Mouse (Mus musculus) heart, adult 8-10 months (tissue): ENCODE data around the gene Larp6. TPM values are rescaled to one million over a fixed set of nuclear protein-coding genes. Genes with fewer than 3 reads are reported as not detected.

ENCODE experiments used
- DNase-seq: peaks from one replicate; pipeline ENCODE4 v3.0.0; 2022; ENCODE audit warnings: low spot score
- total RNA-seq, 4 experiments: library from RNA; stranded (reverse); gene quantifications; 2 replicates each; pipeline ENCODE4 v1.2.4; 2022

The Larp6 gene
- 1 to 10 TPM; 1.1 to 2.0 (median 1.7) TPM for total RNA-seq

- DNase-seq: peak; percentile 33
Measured at GRCm38 (mm10) chr9:60712771-60713541, at the start of gene Larp6. Gene Larp6 (plus strand): TSS chr9:60712989.

- DNase-seq: peak; percentile 48
Measured at GRCm38 (mm10) chr9:60664385-60664784, 48.4 kb upstream of the Larp6 start.

- DNase-seq: peak; percentile 48
Measured at GRCm38 (mm10) chr9:60664866-60665265, 47.9 kb upstream of the Larp6 start.

GRCm38 (mm10) chr9:60665535-60665934 lies 47.3 kb upstream of the Larp6 start:
- DNase-seq: no peak

GRCm38 (mm10) chr9:60668886-60669285 lies 43.9 kb upstream of the Larp6 start:
- DNase-seq: no peak

- no peak for DNase-seq
Measured at GRCm38 (mm10) chr9:60672568-60672967, 40.2 kb upstream of the Larp6 start.

GRCm38 (mm10) chr9:60674780-60675179 lies 38.0 kb upstream of the Larp6 start:
- DNase-seq: no peak

- no peak for DNase-seq
Measured at GRCm38 (mm10) chr9:60676429-60676828, 36.4 kb upstream of the Larp6 start.

GRCm38 (mm10) chr9:60678913-60679312 lies 33.9 kb upstream of the Larp6 start:
- no peak for DNase-seq

- DNase-seq: no peak
Measured at GRCm38 (mm10) chr9:60681005-60681404, 31.8 kb upstream of the Larp6 start.

- DNase-seq: no peak
Measured at GRCm38 (mm10) chr9:60682753-60683152, 30.0 kb upstream of the Larp6 start.

- DNase-seq: no peak
Measured at GRCm38 (mm10) chr9:60687415-60687814, 25.4 kb upstream of the Larp6 start.

- peak; percentile 94 for DNase-seq
Measured at GRCm38 (mm10) chr9:60687891-60688324, 24.9 kb upstream of the Larp6 start, which contains the start of gene Lrrc49. Gene Lrrc49 (minus strand): TSS chr9:60688158.

GRCm38 (mm10) chr9:60692624-60693023 lies 20.2 kb upstream of the Larp6 start:
- no peak for DNase-seq

GRCm38 (mm10) chr9:60693986-60694385 lies 18.8 kb upstream of the Larp6 start:
- no peak for DNase-seq

- peak; percentile 45 for DNase-seq
Measured at GRCm38 (mm10) chr9:60696271-60696985, 16.4 kb upstream of the Larp6 start.

GRCm38 (mm10) chr9:60699581-60700231 lies 13.1 kb upstream of the Larp6 start:
- no peak for DNase-seq

- no peak for DNase-seq
Measured at GRCm38 (mm10) chr9:60707594-60707993, 5.2 kb upstream of the Larp6 start.

GRCm38 (mm10) chr9:60708606-60709005 lies 4.2 kb upstream of the Larp6 start:
- no peak for DNase-seq

GRCm38 (mm10) chr9:60709721-60710120 lies 3.1 kb upstream of the Larp6 start:
- no peak for DNase-seq

- DNase-seq: no peak
Measured at GRCm38 (mm10) chr9:60712011-60712410, 778 bp upstream of the Larp6 start.

GRCm38 (mm10) chr9:60713616-60714015 lies 827 bp downstream of the Larp6 start:
- no peak for DNase-seq
